Mouse (Mus musculus) heart, embryonic 16.5 days (tissue): Measurements from ENCODE around the gene Gpr183. TPM values are rescaled to one million over a fixed set of nuclear protein-coding genes. Genes with fewer than 3 reads are reported as not detected.

ENCODE experiments used
- ATAC-seq: fragments of 200-750 bp; cut with Nextera tagmentation; replicated peaks from 2 replicates; pipeline ENCODE4 v1.8.0; 2017; ENCODE audit warnings: moderate number of reproducible peaks; ENCODE audit not compliant: insufficient read depth, low FRiP score; ENCODE audit errors: extremely low read depth
- H3K27ac ChIP-seq: fragments of 300-500 bp; sonication (generic); 2 replicates; pipeline ENCODE4 v1.5.1; 2014; ENCODE audit warnings: mild to moderate bottlenecking, low read length, control low read depth, moderate library complexity
- H3K27me3 ChIP-seq: fragments of 300-500 bp; sonication (generic); 2 replicates; pipeline ENCODE4 v1.6.1; 2014; ENCODE audit warnings: low read length, mixed read lengths; ENCODE audit not compliant: control insufficient read depth, insufficient read depth
- H3K36me3 ChIP-seq: fragments of 300-500 bp; sonication (generic); 2 replicates; pipeline ENCODE4 v1.6.1; 2014; ENCODE audit not compliant: control insufficient read depth, insufficient read depth
- H3K4me1 ChIP-seq: fragments of 300-500 bp; sonication (generic); 2 replicates; pipeline ENCODE4 v1.6.1; 2014; ENCODE audit warnings: low read length, mixed read lengths; ENCODE audit not compliant: control insufficient read depth, insufficient read depth
- H3K4me2 ChIP-seq: fragments of 300-500 bp; sonication (generic); 2 replicates; pipeline ENCODE4 v1.6.1; 2014; ENCODE audit warnings: low read depth, mild to moderate bottlenecking, control low read depth, low read length
- H3K4me3 ChIP-seq: fragments of 300-500 bp; sonication (generic); 2 replicates; pipeline ENCODE4 v1.5.1; 2014; ENCODE audit warnings: mild to moderate bottlenecking, control low read depth, low read length
- H3K9ac ChIP-seq: fragments of 300-500 bp; sonication (generic); 2 replicates; pipeline ENCODE4 v1.6.1; 2014; ENCODE audit warnings: low read length, control low read depth
- H3K9me3 ChIP-seq: fragments of 300-500 bp; sonication (generic); replicated peaks from 2 replicates; pipeline ENCODE4 v1.6.1; 2016; ENCODE audit warnings: low read length; ENCODE audit not compliant: control insufficient read depth
- WGBS: fragments of 180-500 bp; shearing (Covaris S2); extraction: QIAGEN DNeasy Blood & Tissue Kit; methylation state at CpG from one replicate; pipeline ENCODE4 v1.1.7; 2014; 5-methylcytosine and 5-hydroxymethylcytosine counted together
- polyA plus RNA-seq: library from polyadenylated mRNA; unstranded; fragments of >200 nt; fragmentation: Nextera tagmentation; extraction: Ambion mirVana; gene quantifications from 2 replicates; pipeline ENCODE4 v1.2.1, GENCODE M21; 2015

Gene Gpr183
- polyA plus RNA-seq, 1 experiment from 2014 or later, result 3.6 TPM

- ATAC-seq, result no peak
- H3K27me3 ChIP-seq, result no peaks in the 10 kb centered on the region
These were observed 36.4 kb downstream of the Gpr183 start for GRCm38 (mm10) chr14:121928375-121929137.

GRCm38 (mm10) chr14:121927451-121927850 lies 37.5 kb downstream of the Gpr183 start:
- Histone ChIP-seq H3K9ac (no peak overlapping the region), H3K4me2 (no peak overlapping the region), H3K4me3 (no peak overlapping the region), H3K27ac (no peak overlapping the region), H3K9me3 (no peaks in the 10 kb centered on the region), H3K4me1 (peaks cover 12% of the 10 kb centered on the region), H3K36me3 (no peaks in the 10 kb centered on the region), H3K27me3 (no peaks in the 10 kb centered on the region)
- ATAC-seq, result no peak
- 90% methylated on average over 8 of the region's 8 CpGs for WGBS

More at GRCm38 (mm10) chr14:121928375-121929137, 36.4 kb downstream of the Gpr183 start:
- H3K4me2 ChIP-seq, result no peak overlapping the region
- WGBS, result 51% methylated on average over 8 of the region's 8 CpGs
- H3K27ac ChIP-seq, result peak overlapping the region; percentile 59
- H3K36me3 ChIP-seq, result no peaks in the 10 kb centered on the region
- H3K9ac ChIP-seq, result no peak overlapping the region
- H3K9me3 ChIP-seq, result no peaks in the 10 kb centered on the region
- peaks cover 14% of the 10 kb centered on the region for H3K4me1 ChIP-seq
- H3K4me3 ChIP-seq, result no peak overlapping the region

GRCm38 (mm10) chr14:121926901-121927300 lies 38.1 kb downstream of the Gpr183 start:
- no peaks in the 10 kb centered on the region for H3K36me3 ChIP-seq
- H3K4me3 ChIP-seq, result no peak overlapping the region
- no peaks in the 10 kb centered on the region for H3K9me3 ChIP-seq
- H3K27ac ChIP-seq, result no peak overlapping the region
- no peak overlapping the region for H3K4me2 ChIP-seq
- H3K27me3 ChIP-seq, result no peaks in the 10 kb centered on the region
- H3K9ac ChIP-seq, result no peak overlapping the region
- peaks cover 12% of the 10 kb centered on the region for H3K4me1 ChIP-seq
- no peak for ATAC-seq
- WGBS, result 82% methylated on average over 6 of the region's 6 CpGs

- no peak overlapping the region for H3K4me2 ChIP-seq
- H3K36me3 ChIP-seq, result no peaks in the 10 kb centered on the region
- ATAC-seq, result no peak
- 67% methylated on average over 6 of the region's 6 CpGs for WGBS
- H3K9me3 ChIP-seq, result no peaks in the 10 kb centered on the region
- no peaks in the 10 kb centered on the region for H3K27me3 ChIP-seq
- H3K4me3 ChIP-seq, result no peak overlapping the region
- H3K9ac ChIP-seq, result no peak overlapping the region
- H3K27ac ChIP-seq, result no peak overlapping the region
- H3K4me1 ChIP-seq, result peaks cover 15% of the 10 kb centered on the region
These were observed 40.1 kb downstream of the Gpr183 start for GRCm38 (mm10) chr14:121924876-121925275.

- H3K9ac ChIP-seq, result no peak overlapping the region
- H3K27me3 ChIP-seq, result no peaks in the 10 kb centered on the region
- no peak overlapping the region for H3K4me3 ChIP-seq
- no peaks in the 10 kb centered on the region for H3K9me3 ChIP-seq
- peaks cover 12% of the 10 kb centered on the region for H3K4me1 ChIP-seq
- no peak overlapping the region for H3K4me2 ChIP-seq
- WGBS, result 56% methylated on average over 4 of the region's 4 CpGs
- H3K27ac ChIP-seq, result no peak overlapping the region
- no peaks in the 10 kb centered on the region for H3K36me3 ChIP-seq
- no peak for ATAC-seq
These were observed 42.3 kb downstream of the Gpr183 start for GRCm38 (mm10) chr14:121922731-121923130.

- WGBS, result 91% methylated on average over 4 of the region's 4 CpGs
- Histone ChIP-seq H3K27me3 (no peaks in the 10 kb centered on the region), H3K9ac (no peak overlapping the region), H3K36me3 (no peaks in the 10 kb centered on the region), H3K4me1 (peaks cover 12% of the 10 kb centered on the region), H3K4me2 (no peak overlapping the region), H3K27ac (no peak overlapping the region), H3K9me3 (no peaks in the 10 kb centered on the region), H3K4me3 (no peak overlapping the region)
- ATAC-seq, result no peak
These were observed 43.0 kb downstream of the Gpr183 start for GRCm38 (mm10) chr14:121922016-121922415.

GRCm38 (mm10) chr14:121920511-121921124 lies 44.4 kb downstream of the Gpr183 start:
- 70% methylated on average over 12 of the region's 12 CpGs for WGBS
- Histone ChIP-seq H3K36me3 (no peaks in the 10 kb centered on the region), H3K4me1 (peaks cover 12% of the 10 kb centered on the region), H3K9ac (no peak overlapping the region; the same call in 1 of the 2 replicates), H3K27me3 (no peaks in the 10 kb centered on the region), H3K4me3 (no peak overlapping the region), H3K9me3 (no peaks in the 10 kb centered on the region), H3K27ac (peak overlapping the region; percentile 9; the same call in 1 of the 2 replicates), H3K4me2 (no peak overlapping the region)
- ATAC-seq, result no peak; the same call in 1 of the 2 replicates

GRCm38 (mm10) chr14:121919752-121920151 lies 45.2 kb downstream of the Gpr183 start:
- Histone ChIP-seq H3K27ac (no peak overlapping the region), H3K4me1 (peaks cover 12% of the 10 kb centered on the region), H3K9me3 (no peaks in the 10 kb centered on the region), H3K4me2 (no peak overlapping the region), H3K36me3 (no peaks in the 10 kb centered on the region), H3K4me3 (no peak overlapping the region), H3K9ac (no peak overlapping the region), H3K27me3 (no peaks in the 10 kb centered on the region)
- 24% methylated on average over 3 of the region's 3 CpGs for WGBS
- no peak for ATAC-seq

GRCm38 (mm10) chr14:121918266-121918665 lies 46.7 kb downstream of the Gpr183 start:
- no peak for ATAC-seq
- H3K27ac ChIP-seq, result no peak overlapping the region
- H3K4me2 ChIP-seq, result no peak overlapping the region
- no peaks in the 10 kb centered on the region for H3K27me3 ChIP-seq
- no peaks in the 10 kb centered on the region for H3K9me3 ChIP-seq
- no peak overlapping the region for H3K4me3 ChIP-seq
- WGBS, result 78% methylated on average over 3 of the region's 3 CpGs
- no peaks in the 10 kb centered on the region for H3K36me3 ChIP-seq
- H3K9ac ChIP-seq, result no peak overlapping the region
- H3K4me1 ChIP-seq, result peaks cover 12% of the 10 kb centered on the region
